Mouse (Mus musculus) small intestine, adult 2 months (tissue): ENCODE measurements at regions not wholly inside any gene's neighbourhood (a gene's known extent, or its start where the extent isn't known, plus 50 kb on each side); places are given as distances from the start of the nearest gene placed in this dataset.

ENCODE experiments used
- CTCF ChIP-seq: fragments of 200-500 bp; IDR thresholded peaks from 2 replicates; pipeline ENCODE4 v1.5.1; 2012; ENCODE audit warnings: low read depth, mild to moderate bottlenecking, control low read depth, inconsistent platforms, low read length, moderate library complexity, mixed read lengths; ENCODE audit not compliant: insufficient replicate concordance, insufficient read length; ENCODE audit errors: extremely low read depth
- POLR2A ChIP-seq: fragments of 200-500 bp; IDR thresholded peaks from 2 replicates; pipeline ENCODE4 v1.6.1; 2012; ENCODE audit warnings: low read depth, mild to moderate bottlenecking, control low read depth, inconsistent platforms, low read length, moderate library complexity

DNA sequence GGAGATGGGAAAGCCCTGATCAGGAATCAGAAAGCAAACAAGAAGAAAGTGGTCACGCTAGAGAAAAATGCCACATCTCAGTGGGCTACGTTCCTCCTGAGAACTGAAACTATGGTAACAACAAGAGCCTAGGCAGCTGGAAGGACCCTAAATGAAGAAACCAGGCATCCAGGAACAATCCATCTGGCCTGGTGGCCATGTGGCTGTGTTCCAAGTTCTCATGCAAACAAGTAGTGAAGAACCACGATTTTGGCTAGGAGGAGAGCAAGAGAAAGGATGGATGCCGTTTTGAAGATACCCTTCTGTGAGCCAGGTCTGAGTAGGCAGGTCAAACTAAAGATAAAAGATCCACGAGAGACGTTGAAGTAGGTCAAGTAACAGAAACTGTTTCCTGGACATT, 1613.6 kb upstream of the Gm6569 start:
- TF ChIP-seq CTCF: no peak
- no peak for TF ChIP-seq POLR2A
